Mouse (Mus musculus): ENCODE data around the gene Vmn1r175.
"Not testable (repeated sequence)": the region's sequence is repeated elsewhere in the genome, so short reads cannot be mapped to it uniquely, and the experiment has no call there.

The Vmn1r175 gene

GRCm38 (mm10) chr7:23810543-23810942 lies at the start of gene Vmn1r175:
TSS of gene Vmn1r175 (minus strand) at chr7:23810643.
- not testable (repeated sequence) for DNase-seq (ENCODE audit: low spot score in 2 of 2)

GRCm38 (mm10) chr7:23837272-23837671 lies 26.8 kb upstream of the Vmn1r175 start, which contains the start of gene Vmn1r176:
TSS of gene Vmn1r176 (minus strand) at chr7:23837372.
- not testable (repeated sequence) for DNase-seq (ENCODE audit: low spot score in 2 of 2)

- DNase-seq (ENCODE audit: low spot score in 2 of 2) = no peak
Observed at GRCm38 (mm10) chr7:23784526-23784925, 25.9 kb downstream of the Vmn1r175 start.

Data from right cerebral cortex, postnatal 36 days (tissue).